Mouse (Mus musculus) Patski (cell line): ENCODE measurements around the gene Cacna1d. TPM values are rescaled to one million over a fixed set of nuclear protein-coding genes. Genes with fewer than 3 reads are reported as not detected.

ENCODE experiments used
- ATAC-seq: fragments of 100-300 bp; one replicate; pipeline ENCODE4 v1.8.0; 2021
- CTCF ChIA-PET: fragments of 350-600 bp; sonication (Branson Sonifier 250); formaldehyde crosslinking; loops from one replicate; lab custom pipeline; 2022; ENCODE audit warnings: inconsistent platforms; lab: Charles Lee
- POLR2A ChIA-PET: fragments of 350-600 bp; sonication (Branson Sonifier 250); formaldehyde crosslinking; loops from one replicate; lab custom pipeline; 2022; ENCODE audit warnings: antibody characterized with exemption, inconsistent platforms; lab: Charles Lee
- DNase-seq: peaks from one replicate; pipeline ENCODE4 v3.0.0-alpha.2; 2011; ENCODE audit warnings: low read depth, low spot score
- H3K27me3 ChIP-seq: fragments of 371-371 bp; one replicate; pipeline ENCODE4 v1.5.1; 2021
- CTCF ChIP-seq: fragments of 100-300 bp; IDR thresholded peaks from one replicate; pipeline ENCODE4 v1.5.1; 2021
- in situ Hi-C: fragments of 300-500 bp; cut with MboI; formaldehyde crosslinking; loops from 3 replicates; pipeline ENCODE4 v1.11.1; 2018; ENCODE audit warnings: low pct_unique_long_range_greater_than_20kb, mixed read lengths
- polyA plus RNA-seq: library from polyadenylated mRNA; unstranded; gene quantifications from one replicate; pipeline ENCODE4 v1.2.3, GENCODE M21; 2021

Gene Cacna1d
- polyA plus RNA-seq, 1 experiment from 2014 or later = 0.05 TPM

- ChIA-PET CTCF (interaction anchor here (1.3 kb wide), 1 partner anchor 10 kb away, joined by 3 read pairs; no protein-coding TSS in a partner anchor), POLR2A (interaction anchor here (1.8 kb wide), 1 partner anchor 9 kb away, joined by 5 read pairs; no protein-coding TSS in a partner anchor)
- H3K27me3 ChIP-seq = no peaks in the 10 kb centered on the region
- in situ Hi-C loops = loop anchor here (25.0 kb wide), 1 partner anchor 667 kb away; the partner anchor contains the start of gene Rft1
- ATAC-seq = no peak
- no peak for DNase-seq
- TF ChIP-seq CTCF = no peak
Observed at GRCm38 (mm10) chr14:29994976-29995375, 496.3 kb downstream of the Cacna1d start.

Other genes with a start within 250 kb of the Cacna1d start
- gene Dcp1a, start 11.9 kb downstream of the Cacna1d start, polyA plus RNA-seq = 19.6 TPM
- gene Tkt, start 56.9 kb upstream of the Cacna1d start, polyA plus RNA-seq = 543 TPM
- 68.7 TPM for gene Prkcd, start 134.8 kb upstream of the Cacna1d start, polyA plus RNA-seq
- 24.4 TPM for gene Rft1, start 162.9 kb upstream of the Cacna1d start, polyA plus RNA-seq
- gene Sfmbt1, start 223.4 kb upstream of the Cacna1d start, polyA plus RNA-seq = 14.8 TPM